Mouse (Mus musculus) hindbrain, embryonic 16.5 days (tissue): ENCODE data around the gene Serpinb1b. TPM values are rescaled to one million over a fixed set of nuclear protein-coding genes. Genes with fewer than 3 reads are reported as not detected.

ENCODE experiments used
- ATAC-seq: fragments of 200-750 bp; cut with Nextera tagmentation; 2 replicates; pipeline ENCODE4 v1.8.0; 2017; ENCODE audit warnings: moderate TSS enrichment, moderate library complexity
- H3K27ac ChIP-seq: fragments of 300-500 bp; sonication (generic); 2 replicates; pipeline ENCODE4 v1.5.1; 2014; ENCODE audit warnings: low read depth, mild to moderate bottlenecking, control low read depth, low read length, moderate library complexity
- H3K27me3 ChIP-seq: fragments of 300-500 bp; sonication (generic); replicated peaks from 2 replicates; pipeline ENCODE4 v1.6.1; 2014; ENCODE audit warnings: low read length; ENCODE audit not compliant: control insufficient read depth, insufficient read depth
- H3K36me3 ChIP-seq: fragments of 300-500 bp; sonication (generic); 2 replicates; pipeline ENCODE4 v1.6.1; 2014; ENCODE audit warnings: mild to moderate bottlenecking, low read length, moderate library complexity, mixed read lengths; ENCODE audit not compliant: control insufficient read depth, insufficient read depth
- H3K4me1 ChIP-seq: fragments of 300-500 bp; sonication (generic); 2 replicates; pipeline ENCODE4 v1.6.1; 2014; ENCODE audit warnings: low read depth, low read length; ENCODE audit not compliant: control insufficient read depth, insufficient read depth
- H3K4me2 ChIP-seq: fragments of 300-500 bp; sonication (generic); 2 replicates; pipeline ENCODE4 v1.6.1; 2014; ENCODE audit warnings: mild to moderate bottlenecking, low read length, control low read depth, moderate library complexity
- H3K4me3 ChIP-seq: fragments of 300-500 bp; sonication (generic); 2 replicates; pipeline ENCODE4 v1.5.1; 2014; ENCODE audit warnings: mild to moderate bottlenecking, low read length, control low read depth, moderate library complexity
- H3K9ac ChIP-seq: fragments of 300-500 bp; sonication (generic); 2 replicates; pipeline ENCODE4 v1.6.1; 2014; ENCODE audit warnings: low read depth, mild to moderate bottlenecking, control low read depth, low read length, moderate library complexity
- H3K9me3 ChIP-seq: fragments of 300-500 bp; sonication (generic); 2 replicates; pipeline ENCODE4 v1.6.1; 2014; ENCODE audit warnings: mild to moderate bottlenecking, low read length, moderate library complexity; ENCODE audit not compliant: control insufficient read depth
- WGBS: fragments of 180-500 bp; shearing (Covaris S2); extraction: QIAGEN DNeasy Blood & Tissue Kit; methylation state at CpG from one replicate; pipeline ENCODE4 v1.1.7; 2014; 5-methylcytosine and 5-hydroxymethylcytosine counted together
- polyA plus RNA-seq: library from polyadenylated mRNA; unstranded; fragments of >200 nt; fragmentation: Nextera tagmentation; extraction: Ambion mirVana; gene quantifications from 2 replicates; pipeline ENCODE4 v1.2.1, GENCODE M21; 2015

The Serpinb1b gene
- polyA plus RNA-seq, 1 experiment from 2014 or later, result 34.9 TPM

- 64% methylated on average over 1 of the region's 1 CpGs for WGBS
These were observed 10.9 kb upstream of the Serpinb1b start for GRCm38 (mm10) chr13:33067387-33067977.

GRCm38 (mm10) chr13:33068164-33068563 lies 10.2 kb upstream of the Serpinb1b start:
- Histone ChIP-seq H3K27me3 (no peaks in the 10 kb centered on the region), H3K9ac (no peak overlapping the region), H3K4me1 (no peaks in the 10 kb centered on the region), H3K4me3 (no peak overlapping the region), H3K4me2 (no peak overlapping the region), H3K27ac (no peak overlapping the region), H3K9me3 (no peaks in the 10 kb centered on the region), H3K36me3 (no peaks in the 10 kb centered on the region)
- ATAC-seq, result no peak
- 90% methylated on average over 3 of the region's 3 CpGs for WGBS

More at GRCm38 (mm10) chr13:33067387-33067977, 10.9 kb upstream of the Serpinb1b start:
- H3K9me3 ChIP-seq, result no peaks in the 10 kb centered on the region
- no peaks in the 10 kb centered on the region for H3K27me3 ChIP-seq
- H3K27ac ChIP-seq, result no peak overlapping the region
- no peak for ATAC-seq
- H3K4me1 ChIP-seq, result no peaks in the 10 kb centered on the region
- no peak overlapping the region for H3K9ac ChIP-seq
- no peak overlapping the region for H3K4me3 ChIP-seq
- no peaks in the 10 kb centered on the region for H3K36me3 ChIP-seq
- no peak overlapping the region for H3K4me2 ChIP-seq

- 81% methylated on average over 5 of the region's 5 CpGs for WGBS
- H3K4me1 ChIP-seq, result no peaks in the 10 kb centered on the region
These were observed 6.6 kb upstream of the Serpinb1b start for GRCm38 (mm10) chr13:33071776-33072175.

GRCm38 (mm10) chr13:33074029-33074428 lies 4.3 kb upstream of the Serpinb1b start:
- 0 out of 2 replicates have a peak, but pooled peaks have one; percentile 67 for ATAC-seq
- H3K27me3 ChIP-seq, result no peaks in the 10 kb centered on the region
- H3K4me1 ChIP-seq, result no peaks in the 10 kb centered on the region
- H3K27ac ChIP-seq, result no peak overlapping the region
- H3K9ac ChIP-seq, result no peak overlapping the region
- no peaks in the 10 kb centered on the region for H3K9me3 ChIP-seq
- H3K36me3 ChIP-seq, result no peaks in the 10 kb centered on the region
- no peak overlapping the region for H3K4me3 ChIP-seq
- no peak overlapping the region for H3K4me2 ChIP-seq

More at GRCm38 (mm10) chr13:33071776-33072175, 6.6 kb upstream of the Serpinb1b start:
- no peak overlapping the region for H3K9ac ChIP-seq
- no peaks in the 10 kb centered on the region for H3K27me3 ChIP-seq
- no peak overlapping the region for H3K4me2 ChIP-seq
- no peaks in the 10 kb centered on the region for H3K9me3 ChIP-seq
- H3K4me3 ChIP-seq, result no peak overlapping the region
- no peaks in the 10 kb centered on the region for H3K36me3 ChIP-seq
- no peak for ATAC-seq
- no peak overlapping the region for H3K27ac ChIP-seq

- H3K27ac ChIP-seq, result no peak overlapping the region
- H3K4me1 ChIP-seq, result no peaks in the 10 kb centered on the region
- no peaks in the 10 kb centered on the region for H3K9me3 ChIP-seq
- H3K27me3 ChIP-seq, result no peaks in the 10 kb centered on the region
- 70% methylated on average over 3 of the region's 3 CpGs for WGBS
- no peak overlapping the region for H3K9ac ChIP-seq
- no peak overlapping the region for H3K4me3 ChIP-seq
- H3K4me2 ChIP-seq, result no peak overlapping the region
- no peak for ATAC-seq
- H3K36me3 ChIP-seq, result no peaks in the 10 kb centered on the region
These were observed 2.1 kb upstream of the Serpinb1b start for GRCm38 (mm10) chr13:33076247-33076646.

GRCm38 (mm10) chr13:33077026-33077685 lies 1.2 kb upstream of the Serpinb1b start:
- no peaks in the 10 kb centered on the region for H3K36me3 ChIP-seq
- H3K27me3 ChIP-seq, result no peaks in the 10 kb centered on the region
- no peaks in the 10 kb centered on the region for H3K9me3 ChIP-seq
- WGBS, result 88% methylated on average over 10 of the region's 10 CpGs
- H3K4me3 ChIP-seq, result no peak overlapping the region
- no peak overlapping the region for H3K27ac ChIP-seq
- H3K9ac ChIP-seq, result no peak overlapping the region
- no peak overlapping the region for H3K4me2 ChIP-seq
- no peaks in the 10 kb centered on the region for H3K4me1 ChIP-seq
- ATAC-seq, result no peak

GRCm38 (mm10) chr13:33079391-33079790 lies 1.0 kb downstream of the Serpinb1b start:
- H3K36me3 ChIP-seq, result no peaks in the 10 kb centered on the region
- peaks cover 3% of the 10 kb centered on the region; the same call in 1 of the 2 replicates for H3K4me1 ChIP-seq
- H3K4me2 ChIP-seq, result 0 out of 2 replicates have a peak overlapping the region, but pooled peaks have one; percentile 20
- WGBS, result 34% methylated on average over 6 of the region's 6 CpGs
- H3K27me3 ChIP-seq, result no peaks in the 10 kb centered on the region
- no peak overlapping the region for H3K9ac ChIP-seq
- 0 out of 2 replicates have a peak, but pooled peaks have one; percentile 22 for ATAC-seq
- H3K4me3 ChIP-seq, result no peak overlapping the region
- no peak overlapping the region for H3K27ac ChIP-seq
- H3K9me3 ChIP-seq, result no peaks in the 10 kb centered on the region

- 25% methylated on average over 3 of the region's 3 CpGs for WGBS
- H3K4me2 ChIP-seq, result no peak overlapping the region
- H3K36me3 ChIP-seq, result no peaks in the 10 kb centered on the region
These were observed 2.0 kb downstream of the Serpinb1b start for GRCm38 (mm10) chr13:33080356-33080755.

GRCm38 (mm10) chr13:33083834-33084233 lies 5.5 kb downstream of the Serpinb1b start:
- 60% methylated on average over 2 of the region's 2 CpGs for WGBS
- Histone ChIP-seq H3K4me2 (no peak overlapping the region), H3K4me3 (no peak overlapping the region), H3K36me3 (no peaks in the 10 kb centered on the region), H3K27ac (peak overlapping the region; percentile 33), H3K9me3 (no peaks in the 10 kb centered on the region), H3K4me1 (peaks cover 8% of the 10 kb centered on the region), H3K27me3 (no peaks in the 10 kb centered on the region), H3K9ac (no peak overlapping the region)
- no peak for ATAC-seq

More at GRCm38 (mm10) chr13:33080356-33080755, 2.0 kb downstream of the Serpinb1b start:
- no peaks in the 10 kb centered on the region for H3K27me3 ChIP-seq
- H3K9ac ChIP-seq, result no peak overlapping the region
- H3K27ac ChIP-seq, result no peak overlapping the region
- peaks cover 6% of the 10 kb centered on the region for H3K4me1 ChIP-seq
- no peak for ATAC-seq
- H3K4me3 ChIP-seq, result no peak overlapping the region
- H3K9me3 ChIP-seq, result no peaks in the 10 kb centered on the region
